Mouse (Mus musculus) urinary bladder, postnatal 25 days (tissue): ENCODE results near the gene Slc9a5.

Source experiments
- DNase-seq: peaks from one replicate; pipeline ENCODE4 v3.0.0; 2022; ENCODE audit warnings: low spot score

Slc9a5 gene

DNA sequence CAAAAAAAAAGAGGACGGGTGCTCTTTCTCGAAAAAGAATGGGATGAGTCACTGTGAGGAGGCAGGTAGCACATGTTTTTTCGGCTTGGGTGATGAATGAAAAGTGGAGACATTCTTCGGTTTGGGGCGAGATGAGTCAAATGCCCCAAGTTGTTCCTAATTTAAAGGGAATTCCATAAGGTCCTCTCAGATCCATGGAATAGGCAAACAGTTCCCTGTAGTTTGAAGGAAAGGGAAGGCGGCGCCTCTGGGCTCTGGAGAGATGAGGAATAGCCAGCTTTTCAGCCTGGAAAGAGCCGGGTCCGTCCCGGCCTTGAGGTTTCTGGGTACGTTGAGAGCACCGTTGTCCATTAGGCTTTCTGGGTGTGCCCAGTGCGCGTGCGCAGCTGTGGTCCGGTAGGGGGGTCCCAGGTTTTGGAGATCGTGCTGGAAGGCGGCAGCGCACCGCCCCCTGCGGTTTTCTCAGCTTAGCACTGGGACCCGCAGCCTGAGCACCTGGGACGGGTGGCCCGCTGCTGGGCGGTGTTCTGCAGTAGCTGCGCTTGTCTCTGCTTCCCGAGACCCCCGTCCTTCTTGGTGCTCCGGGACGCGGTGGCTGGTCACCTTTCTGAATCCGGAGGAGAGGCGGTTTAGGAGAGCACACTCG is at the start of gene Slc9a5:
Gene Slc9a5 (plus strand): TSS at position 394 of the 646 bp plus-strand sequence.
- peak; percentile 32 for DNase-seq

DNA sequence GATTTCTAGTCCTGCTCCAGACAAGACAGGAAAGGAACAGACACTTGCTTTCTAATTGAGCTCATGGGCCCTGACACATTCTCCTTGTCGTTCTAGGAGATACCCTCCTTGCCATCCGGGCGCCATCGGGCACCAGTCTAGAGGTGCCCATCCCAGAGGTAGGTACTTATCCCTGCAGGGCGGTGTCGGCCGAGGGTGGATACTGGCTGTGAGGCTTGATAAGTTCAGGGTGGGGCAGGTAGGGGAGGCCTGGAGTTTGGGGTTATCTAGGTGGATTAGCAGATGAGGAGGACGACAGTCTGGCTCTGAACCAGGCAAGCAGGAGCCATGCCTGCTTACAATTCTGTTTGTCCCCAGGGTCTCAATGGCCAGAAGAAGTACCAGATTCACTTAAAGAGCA is 48.7 kb upstream of the Slc9a5 start:
- DNase-seq = no peak

DNA sequence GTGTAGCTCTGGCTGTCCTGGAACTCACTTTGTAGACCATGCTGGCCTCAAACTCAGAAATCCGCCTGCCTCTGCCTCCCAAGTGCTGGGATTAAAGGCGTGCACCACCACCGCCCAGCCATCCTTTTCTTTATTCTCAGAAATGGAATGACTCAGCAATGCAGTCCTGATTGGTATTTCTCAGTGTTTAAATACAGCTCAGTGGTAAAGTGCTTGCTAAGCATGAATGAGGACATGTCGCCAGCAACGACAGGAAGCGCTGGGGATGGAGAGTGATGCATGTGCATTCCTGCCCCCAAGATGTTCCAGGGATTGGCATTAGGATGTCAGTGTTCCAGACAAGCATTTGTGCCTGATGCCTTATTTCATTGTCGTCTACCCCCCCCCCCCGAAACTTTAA is 45.2 kb upstream of the Slc9a5 start:
- no peak for DNase-seq

DNA sequence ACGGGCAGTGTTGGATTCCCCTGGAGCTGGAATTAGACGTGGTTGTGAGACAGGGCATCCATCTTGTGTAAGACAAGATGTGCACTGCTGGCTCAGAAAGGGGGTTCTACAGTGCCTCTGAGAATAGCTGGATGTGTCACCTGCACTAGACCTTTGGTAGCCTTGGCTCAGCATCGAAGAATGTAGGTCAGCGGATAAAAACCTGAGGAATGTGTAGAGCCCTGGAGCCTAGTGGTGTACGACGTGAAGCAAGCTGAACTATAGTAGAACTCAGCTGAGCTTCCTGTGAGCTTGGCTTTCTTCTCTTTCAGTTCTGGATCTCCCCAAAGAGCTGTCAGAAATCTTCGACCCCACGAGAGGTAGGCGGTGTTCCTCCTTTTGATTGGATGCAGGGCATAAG is 44.8 kb upstream of the Slc9a5 start:
- DNase-seq = no peak

DNA sequence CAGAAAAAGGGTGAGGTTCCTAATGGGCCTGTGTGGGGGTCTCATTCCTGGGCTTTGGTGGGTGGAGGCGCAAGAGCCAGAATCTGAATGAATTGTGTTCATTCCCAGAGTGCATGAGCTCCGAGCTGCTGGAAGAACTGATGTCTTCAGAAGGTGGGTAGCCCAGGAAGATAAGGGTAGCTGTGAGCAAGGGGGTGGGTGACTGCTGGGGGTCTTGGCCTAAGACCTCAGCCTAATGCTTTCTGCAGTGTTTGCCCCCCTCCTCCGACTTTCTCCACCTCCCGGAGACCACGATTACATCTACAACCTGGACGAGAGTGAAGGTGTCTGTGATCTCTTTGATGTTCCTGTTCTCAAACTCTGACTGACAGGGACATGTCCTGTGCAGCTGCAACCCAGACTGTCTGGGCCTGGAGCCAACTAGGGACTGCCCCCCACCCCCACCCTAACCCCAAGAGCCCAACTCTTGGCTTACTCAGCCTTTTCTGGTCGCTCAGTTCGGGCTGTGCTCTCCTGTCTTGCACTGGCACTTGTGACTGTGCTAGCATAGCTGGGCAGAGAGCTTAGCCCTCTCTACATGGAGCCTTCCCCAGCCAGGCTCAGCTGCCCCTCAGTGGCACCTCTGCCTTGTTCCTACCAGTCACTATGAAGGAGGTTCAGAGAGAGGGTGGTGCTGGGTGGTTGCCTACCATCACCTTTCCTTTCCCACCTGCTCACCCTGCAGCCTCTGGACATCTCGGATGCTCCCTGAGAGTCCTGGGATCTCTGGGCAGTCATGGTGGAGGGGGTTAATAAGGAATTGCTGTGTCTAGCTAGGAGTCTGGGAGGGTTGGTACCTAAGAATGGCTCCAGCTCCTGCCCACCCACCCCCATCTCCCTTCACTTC is 44.1 kb upstream of the Slc9a5 start:
- no peak for DNase-seq

DNA sequence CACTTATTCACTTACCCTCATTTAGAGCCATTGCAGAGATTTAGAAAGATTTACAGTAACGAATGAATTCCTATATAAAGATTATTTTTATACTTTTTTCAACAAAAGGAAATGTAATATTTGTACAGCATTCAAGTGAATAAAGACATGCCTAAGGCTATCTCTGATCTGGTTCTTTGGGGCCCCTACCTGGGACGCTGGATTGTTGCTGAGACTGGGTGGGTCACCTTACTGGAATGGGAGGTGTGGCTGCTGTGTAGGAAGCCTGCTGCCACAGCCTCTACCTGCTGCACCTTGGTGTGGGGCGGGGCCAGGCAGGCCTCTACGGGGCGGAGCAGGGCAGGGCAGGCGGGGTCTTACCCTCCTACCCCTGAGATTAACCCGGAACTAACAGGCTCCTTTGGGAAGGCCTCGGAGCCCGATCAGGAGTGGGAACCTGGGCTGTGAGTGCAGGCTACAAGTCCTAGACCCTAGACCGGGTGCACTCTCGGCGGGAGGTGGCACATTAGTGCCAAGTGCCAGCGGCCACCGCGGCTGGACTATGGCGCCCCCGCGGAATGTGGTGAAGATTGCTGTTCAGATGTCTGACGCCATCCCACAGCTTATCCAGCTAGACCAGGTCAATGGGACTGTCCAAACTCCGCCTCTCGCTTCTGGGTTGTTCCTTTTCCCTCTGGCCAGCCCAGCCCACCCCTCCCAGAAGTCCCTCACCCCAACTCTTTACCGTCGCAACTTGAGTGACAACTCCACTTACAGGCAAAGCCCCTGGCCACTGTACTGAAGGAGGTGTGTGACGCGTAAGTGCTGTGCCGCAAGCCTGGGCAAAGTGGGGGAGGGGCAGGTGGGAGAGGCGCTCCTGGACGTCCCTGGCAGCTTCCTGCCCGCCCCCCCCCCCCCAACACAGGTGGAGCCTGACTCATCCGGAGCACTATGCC is 43.2 kb upstream of the Slc9a5 start, which contains the start of gene Elmo3:
Gene Elmo3 (plus strand): TSS at position 391 of the 935 bp plus-strand sequence.
- peak; percentile 69 for DNase-seq

DNA sequence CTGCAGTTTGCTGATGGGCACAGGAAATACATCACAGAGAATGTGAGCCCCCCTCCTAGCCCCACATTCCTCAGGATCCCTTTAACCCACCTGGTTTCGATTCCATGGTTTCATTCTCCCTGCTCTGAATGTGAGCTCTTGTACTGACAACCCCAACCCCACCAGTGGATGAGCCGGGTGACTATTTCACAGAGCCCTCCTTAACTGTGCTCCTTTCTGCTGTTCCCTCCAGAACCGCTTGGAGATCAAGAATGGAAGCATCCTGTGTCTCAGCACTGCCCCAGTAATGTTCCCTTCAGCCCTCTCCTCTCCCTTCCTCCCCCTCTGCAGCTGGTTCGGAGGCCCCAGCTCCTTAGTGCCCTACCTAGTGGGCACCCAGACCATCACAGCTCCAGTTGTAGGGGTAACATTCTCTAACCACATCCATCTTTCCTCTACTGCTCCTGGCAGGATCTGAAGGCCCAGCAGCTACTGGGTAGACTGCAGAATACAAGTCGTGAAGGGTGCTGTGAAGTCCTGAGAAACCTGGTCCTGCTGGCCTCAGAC is 42.4 kb upstream of the Slc9a5 start:
- no peak for DNase-seq

DNA sequence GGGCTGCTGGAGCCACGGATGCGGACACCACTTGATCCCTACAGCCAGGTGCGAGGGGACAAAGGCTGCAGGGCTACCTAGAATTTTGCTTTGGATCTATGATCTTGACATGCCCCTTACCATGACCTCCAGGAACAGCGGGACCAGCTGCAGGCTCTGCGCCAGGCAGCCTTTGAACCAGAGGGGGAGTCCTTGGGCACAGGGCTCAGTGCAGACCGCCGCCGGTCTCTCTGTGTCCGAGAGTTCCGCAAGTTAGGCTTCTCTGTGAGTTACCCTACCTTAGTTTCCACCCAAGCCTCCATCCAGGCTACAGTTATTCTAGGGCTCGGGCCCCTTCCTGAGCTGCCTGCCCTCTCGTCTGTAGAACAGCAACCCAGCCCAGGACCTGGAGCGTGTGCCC is 41.0 kb upstream of the Slc9a5 start:
- DNase-seq = no peak

DNA sequence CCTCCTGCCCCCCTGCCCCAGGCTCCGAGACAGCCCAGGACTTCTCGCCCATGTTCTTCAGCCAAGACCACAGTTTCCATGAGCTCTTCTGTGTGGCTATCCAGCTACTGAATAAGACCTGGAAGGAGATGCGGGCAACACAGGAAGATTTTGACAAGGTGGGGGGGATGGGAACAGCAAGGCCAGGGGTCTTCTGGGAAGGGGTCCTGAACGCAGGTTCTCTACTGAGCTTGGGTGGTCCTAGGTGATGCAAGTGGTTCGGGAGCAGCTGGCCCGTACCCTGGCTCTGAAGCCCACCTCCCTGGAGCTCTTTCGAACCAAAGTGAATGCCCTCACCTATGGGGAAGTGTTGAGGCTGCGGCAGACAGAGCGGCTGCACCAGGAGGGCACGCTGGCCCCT is 40.2 kb upstream of the Slc9a5 start:
- no peak for DNase-seq

DNA sequence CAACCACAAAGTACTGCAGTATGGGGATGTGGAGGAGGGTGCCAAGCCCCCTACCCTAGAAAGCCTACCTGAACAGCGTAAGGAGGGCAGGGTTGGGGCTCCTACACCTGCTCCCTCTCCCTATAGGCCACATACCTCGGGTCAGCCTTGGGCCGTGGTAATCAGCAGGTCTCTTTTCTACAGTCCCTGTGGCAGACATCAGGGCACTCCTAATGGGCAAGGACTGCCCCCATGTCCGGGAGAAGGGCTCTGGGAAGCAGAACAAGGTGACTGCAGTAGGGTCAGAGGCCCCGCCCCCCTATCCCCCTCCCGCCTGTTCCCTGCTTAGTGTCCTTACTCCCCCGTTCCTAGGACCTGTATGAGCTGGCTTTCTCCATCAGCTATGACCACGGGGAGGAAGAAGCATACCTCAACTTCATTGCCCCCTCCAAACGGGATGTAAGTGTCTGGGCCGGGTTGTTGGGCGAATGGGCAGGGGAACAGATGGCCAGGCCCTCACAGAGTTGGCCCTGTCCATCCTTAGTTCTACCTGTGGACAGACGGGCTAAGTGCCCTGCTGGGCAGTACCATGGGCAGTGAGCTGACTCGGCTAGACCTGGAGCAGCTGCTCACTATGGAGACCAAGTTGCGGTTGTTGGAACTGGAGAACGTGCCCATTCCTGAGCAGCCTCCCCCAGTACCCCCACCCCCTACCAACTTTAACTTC is 39.3 kb upstream of the Slc9a5 start:
- no peak for DNase-seq

DNA sequence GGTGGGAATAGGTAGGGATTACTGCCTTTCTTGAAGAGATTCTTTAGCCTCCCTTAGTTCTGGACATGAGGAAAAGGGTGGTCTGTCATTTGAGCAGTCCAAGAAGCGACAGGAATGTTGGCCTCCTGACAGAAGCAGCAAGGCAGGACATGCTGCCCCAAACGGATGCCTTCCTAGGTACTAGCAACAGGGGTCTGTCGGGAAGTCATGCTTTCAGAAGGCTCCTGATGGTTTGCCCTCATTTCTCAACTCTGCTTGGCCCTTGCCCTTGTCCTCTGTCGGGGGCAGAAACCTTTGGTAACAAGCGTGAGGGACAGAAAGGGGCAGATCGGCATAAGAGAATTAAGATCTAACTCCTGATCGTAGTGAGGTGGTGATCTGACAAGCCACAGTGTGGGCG is 38.5 kb upstream of the Slc9a5 start:
- no peak for DNase-seq

DNA sequence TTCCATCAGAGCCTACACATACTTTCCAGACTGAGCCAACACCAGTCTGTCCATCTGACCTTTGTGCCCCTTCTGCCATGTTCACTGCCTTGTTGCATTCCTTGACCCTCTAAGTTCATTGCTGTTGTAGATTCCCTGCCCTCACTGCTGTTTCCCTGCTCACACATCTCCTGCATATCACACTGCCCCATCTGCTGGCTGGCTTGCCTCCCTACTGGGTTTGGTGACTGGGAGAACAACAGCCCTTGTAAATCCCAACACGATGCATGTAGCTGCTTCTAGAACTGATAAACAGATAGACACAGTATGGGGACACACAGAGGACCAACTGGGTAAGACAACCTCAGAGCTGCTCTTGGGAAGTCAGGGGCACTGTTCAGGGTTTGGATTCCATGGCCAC is 36.9 kb upstream of the Slc9a5 start:
- no peak for DNase-seq

DNA sequence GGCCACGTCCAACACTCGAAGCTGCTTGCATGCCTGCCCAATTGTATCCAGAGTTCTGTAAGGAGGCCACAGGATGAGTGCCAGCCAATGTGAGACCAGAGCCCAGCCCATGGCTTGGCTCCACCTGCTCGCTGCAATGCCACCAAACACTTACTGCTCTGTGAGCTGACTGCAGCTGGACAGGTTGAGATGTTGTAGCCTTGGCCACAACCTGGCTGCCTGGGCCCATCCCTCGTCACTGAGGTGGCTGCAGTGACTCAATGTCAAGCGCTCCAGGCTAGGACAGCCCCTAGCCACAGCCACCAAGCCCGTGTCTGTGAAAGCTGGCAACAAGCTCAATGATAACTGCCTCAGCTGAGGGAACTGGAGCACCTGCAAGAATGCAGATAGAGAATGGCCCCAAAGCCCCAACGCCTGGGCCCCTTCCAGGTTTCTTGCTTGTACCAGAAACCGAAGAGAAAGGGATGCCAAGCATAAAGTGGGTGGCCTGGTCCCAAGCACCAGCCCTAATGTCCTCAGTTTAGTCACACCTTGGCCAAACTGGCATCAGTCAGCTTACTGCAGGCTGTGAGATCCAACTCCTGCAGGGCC is 35.7 kb upstream of the Slc9a5 start:
- no peak for DNase-seq

DNA sequence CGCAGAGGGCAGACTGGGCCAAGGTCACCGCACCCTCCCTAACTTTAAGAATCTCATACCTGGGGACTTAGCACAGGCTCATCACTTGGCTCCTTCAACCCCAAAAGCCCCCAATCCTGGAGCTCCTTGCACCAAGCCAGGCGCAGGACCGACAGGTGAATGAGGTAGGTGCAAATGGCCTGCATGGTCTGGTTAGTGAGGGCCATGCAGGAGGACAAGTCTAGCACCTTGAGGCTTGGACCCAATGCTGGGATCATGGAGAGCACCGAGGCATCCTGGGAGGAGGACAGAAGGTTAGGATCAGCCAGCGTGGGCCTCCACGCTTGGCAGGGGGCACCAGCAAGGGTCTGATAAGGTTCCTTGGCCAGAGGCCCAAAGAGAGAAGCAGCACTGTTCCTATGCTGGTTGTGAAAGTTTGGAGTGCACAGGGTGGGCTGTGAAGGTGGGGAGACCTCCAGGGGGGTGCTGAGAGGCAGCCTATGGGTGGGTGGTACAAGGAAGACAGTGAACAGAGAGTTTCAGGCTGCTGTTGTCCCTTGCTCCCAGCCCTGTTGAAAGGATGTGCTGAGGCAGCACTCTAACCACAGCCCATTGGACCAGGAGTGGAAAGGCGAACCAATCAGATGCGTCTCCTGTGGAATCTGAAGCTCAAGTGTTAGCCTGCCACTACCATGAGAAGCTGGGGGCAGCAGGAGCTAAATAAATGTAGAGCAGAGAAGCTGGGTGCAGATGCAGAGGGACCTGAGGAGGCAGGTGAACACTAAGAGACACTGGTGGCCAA is 34.8 kb upstream of the Slc9a5 start:
- no peak for DNase-seq

DNA sequence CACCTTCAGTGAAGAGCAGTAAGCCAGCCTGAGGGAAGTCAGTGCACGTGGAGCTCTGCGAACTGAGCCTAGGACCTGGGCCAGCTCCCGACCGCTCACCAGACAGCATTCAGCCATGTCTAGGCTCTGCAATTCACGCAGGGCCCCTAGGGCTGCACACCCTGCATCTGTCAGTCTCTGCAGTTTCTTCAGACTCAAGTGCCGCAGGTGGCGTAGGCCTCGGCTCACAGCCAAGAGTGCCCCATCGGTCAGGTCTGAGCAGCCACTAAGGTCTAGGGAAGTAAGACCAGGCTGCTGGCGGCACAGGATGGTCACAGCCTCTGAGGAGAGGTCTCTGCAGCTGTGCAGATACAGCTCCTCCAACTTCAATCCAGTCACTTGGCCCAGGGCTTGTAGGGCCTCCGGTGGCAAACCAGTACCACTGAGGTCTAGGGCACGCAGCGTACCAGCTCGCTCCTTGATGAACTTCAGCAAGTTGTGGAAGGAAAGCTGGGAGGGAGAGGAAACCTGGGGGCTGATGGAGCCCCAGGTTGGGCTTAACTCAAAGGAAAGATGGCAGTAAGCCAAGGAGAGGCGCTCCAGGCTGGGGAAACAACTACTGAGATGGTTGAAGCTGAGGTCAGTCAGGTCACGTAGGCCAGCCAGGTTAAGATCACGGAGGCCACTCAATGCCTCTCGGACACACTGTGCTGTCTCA is 33.4 kb upstream of the Slc9a5 start:
- no peak for DNase-seq

DNA sequence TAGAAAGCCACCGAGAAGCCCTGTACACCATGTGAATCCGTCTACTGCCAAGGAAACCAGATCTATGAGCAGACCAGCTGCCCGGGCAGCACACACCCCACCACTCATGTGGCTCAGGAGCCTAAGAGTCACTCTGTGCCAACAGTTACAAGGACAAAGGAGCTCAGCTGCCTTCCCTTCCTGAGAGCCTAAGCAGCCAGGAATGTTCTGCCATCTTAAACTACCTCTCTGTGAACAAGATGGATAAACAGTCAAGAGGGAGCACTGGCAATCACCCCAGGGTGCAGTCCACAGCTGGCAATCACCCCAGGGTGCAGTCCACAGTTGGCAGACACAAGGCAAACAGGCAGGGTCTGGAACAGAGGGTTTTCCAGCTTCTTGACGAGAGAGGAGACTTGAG is 30.7 kb upstream of the Slc9a5 start:
- DNase-seq = no peak

DNA sequence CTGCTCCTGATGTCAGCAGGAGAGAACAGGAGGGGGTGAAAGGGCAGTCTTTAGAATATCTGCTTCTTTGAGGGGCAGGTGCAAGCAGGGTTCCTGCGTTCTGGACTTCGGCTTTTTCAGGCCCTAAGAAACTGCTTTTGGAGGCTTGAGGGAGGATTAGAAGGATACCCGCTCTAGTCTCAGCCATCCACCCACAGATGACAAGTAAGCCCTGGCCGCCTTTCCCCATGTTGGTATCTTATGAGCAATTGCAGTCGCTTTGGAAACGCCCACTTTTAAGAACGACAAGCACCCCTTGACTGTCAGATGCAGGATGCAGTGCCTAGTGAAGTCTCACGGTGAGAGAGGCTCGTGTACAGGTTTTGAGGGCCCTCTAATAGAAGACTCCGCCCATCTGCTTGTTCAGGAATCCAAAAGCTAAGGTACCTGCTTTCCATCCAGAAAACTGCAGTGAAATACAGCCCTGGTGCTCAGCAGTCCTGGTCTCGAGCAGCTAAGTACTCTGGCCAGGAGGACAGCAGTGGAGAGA is 29.9 kb upstream of the Slc9a5 start:
- no peak for DNase-seq

DNA sequence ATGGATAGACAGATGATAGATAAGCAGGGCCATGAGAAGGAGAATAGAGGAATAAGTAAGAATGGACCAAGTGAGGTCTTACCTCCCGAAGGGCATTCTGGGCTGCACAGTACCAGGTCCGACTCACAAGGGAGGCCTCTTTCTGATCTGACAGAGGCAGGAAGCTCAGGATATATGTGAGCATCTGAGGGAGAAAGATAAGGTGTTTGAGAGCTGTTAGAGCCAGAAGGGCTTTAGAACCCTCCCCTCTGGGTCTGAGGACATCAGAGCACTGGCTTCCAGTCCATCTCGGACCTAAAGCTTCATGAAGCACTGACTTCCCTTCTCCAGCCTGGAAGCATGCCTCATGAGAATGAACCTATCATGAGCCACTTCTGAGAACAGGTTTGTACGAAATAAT is 25.5 kb upstream of the Slc9a5 start:
- DNase-seq = no peak

DNA sequence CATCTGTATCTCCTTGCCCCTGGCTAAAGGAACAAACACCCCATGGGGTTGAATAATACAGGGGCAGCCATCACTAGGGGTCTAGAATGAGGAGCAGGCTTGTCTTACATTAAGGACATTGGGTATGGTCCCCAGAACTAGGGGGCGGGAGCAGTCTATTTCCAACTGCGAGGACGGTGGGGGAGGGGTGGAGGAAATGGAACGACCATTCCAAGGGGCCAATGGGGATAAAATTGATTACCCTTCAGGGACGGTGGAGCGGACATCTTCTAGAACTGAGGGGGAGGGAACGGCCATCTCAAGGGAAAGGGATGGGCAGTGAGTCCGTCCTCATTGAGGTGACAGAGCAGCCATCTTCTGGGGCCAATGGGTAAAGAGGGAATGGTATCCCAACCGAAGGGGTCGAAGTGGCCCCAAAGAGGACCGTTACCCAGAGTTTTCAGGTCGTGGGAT is 23.0 kb upstream of the Slc9a5 start:
- DNase-seq = no peak
